Comparison of ENCODE assay signal across 13 mouse cellular contexts in genomic region chr11:53792986-53793385, GRCm38 (mm10). TPM values are rescaled to one million over a fixed set of nuclear protein-coding genes. Genes with fewer than 3 reads are reported as not detected.
DNase-seq lines count a peak whose midpoint lies in the region; ATAC-seq and TF ChIP-seq lines count a peak whose summit lies in the region.
"Had no signal": no experiment of that assay in that cellular context is flagged by ENCODE, and none has a peak within 500 bp of the region (broad histone marks: within the 10 kb centered on the region; RNA-seq: fewer than 3 reads in every experiment).

No protein-coding gene starts in this region.

- no peaks in the 10 kb centered on the region for H3K27me3 ChIP-seq in forebrain, embryonic 14.5 days (replicated peaks; ENCODE audit: control insufficient read depth, insufficient read depth, low read length)
- H3K27me3 ChIP-seq in forebrain, embryonic 10.5 days (ENCODE audit: poor library complexity, severe bottlenecking): no peaks in the 10 kb centered on the region
- no peaks in the 10 kb centered on the region for H3K27me3 ChIP-seq in lung, embryonic 14.5 days (ENCODE audit: insufficient read depth, low read length)
- no peaks in the 10 kb centered on the region for H3K27me3 ChIP-seq in midbrain, embryonic 15.5 days (replicated peaks)
- H3K27me3 ChIP-seq: midbrain, embryonic 12.5 days; neural tube, embryonic 15.5 days had no signal

- H3K4me3 ChIP-seq in forebrain, embryonic 14.5 days (ENCODE audit: low read depth, low read length): no peak overlapping the region
- H3K4me3 ChIP-seq in forebrain, embryonic 10.5 days: no peak overlapping the region
- no peak overlapping the region for H3K4me3 ChIP-seq in lung, embryonic 14.5 days (ENCODE audit: low read depth, low read length)
- H3K4me3 ChIP-seq in midbrain, embryonic 15.5 days: no peak overlapping the region
- H3K4me3 ChIP-seq: midbrain, embryonic 12.5 days; neural tube, embryonic 15.5 days had no signal

- DNase-seq in forebrain, embryonic 14.5 days (ENCODE audit: low spot score): peak; percentile 76
- DNase-seq in forebrain, embryonic 10.5 days (ENCODE audit: extremely low spot score, low spot score): no peak
- DNase-seq in lung, embryonic 14.5 days: peak; percentile 70
- DNase-seq in lung, postnatal 4 days: no peak
- DNase-seq in frontal cortex, postnatal 36 days (ENCODE audit: low spot score in 2 of 2): peak; percentile 15 to 72
- DNase-seq in right cerebral cortex, postnatal 10 days (ENCODE audit: low spot score in 2 of 2): peak; percentile 72 to 81
- DNase-seq in kidney, adult 11 months: no peak
- DNase-seq: kidney, adult 2 months; liver had no signal

- no peak for TF ChIP-seq CTCF in lung, embryonic 14.5 days (IDR thresholded peaks at IDR 0.05; ENCODE audit: low read depth)

- WGBS in forebrain, embryonic 14.5 days: 56% methylated on average over 3 of the region's 3 CpGs
- WGBS in forebrain, embryonic 10.5 days: 87% methylated on average over 3 of the region's 3 CpGs
- WGBS in lung, embryonic 14.5 days: 49% methylated on average over 3 of the region's 3 CpGs
- 74% methylated on average over 3 of the region's 3 CpGs for WGBS in midbrain, embryonic 15.5 days

- no peaks in the 10 kb centered on the region for H3K36me3 ChIP-seq in forebrain, embryonic 14.5 days (ENCODE audit: control insufficient read depth, insufficient read depth, low read length)
- H3K36me3 ChIP-seq in forebrain, embryonic 10.5 days (replicated peaks): no peaks in the 10 kb centered on the region
- no peaks in the 10 kb centered on the region for H3K36me3 ChIP-seq in lung, embryonic 14.5 days (ENCODE audit: insufficient read depth)
- H3K36me3 ChIP-seq in midbrain, embryonic 15.5 days (replicated peaks): no peaks in the 10 kb centered on the region
- H3K36me3 ChIP-seq: midbrain, embryonic 12.5 days; neural tube, embryonic 15.5 days had no signal

- no peak overlapping the region for H3K27ac ChIP-seq in forebrain, embryonic 14.5 days (ENCODE audit: low read depth, low read length)
- H3K27ac ChIP-seq in forebrain, embryonic 10.5 days: no peak overlapping the region
- H3K27ac ChIP-seq in lung, embryonic 14.5 days (ENCODE audit: low read depth): no peak overlapping the region
- H3K27ac ChIP-seq in midbrain, embryonic 15.5 days: no peak overlapping the region
- H3K27ac ChIP-seq: midbrain, embryonic 12.5 days; neural tube, embryonic 15.5 days had no signal

- no peak overlapping the region for H3K4me2 ChIP-seq in forebrain, embryonic 14.5 days (ENCODE audit: low read length)
- H3K4me2 ChIP-seq in lung, embryonic 14.5 days: no peak overlapping the region
- H3K4me2 ChIP-seq in midbrain, embryonic 15.5 days: no peak overlapping the region
- H3K4me2 ChIP-seq: midbrain, embryonic 12.5 days; neural tube, embryonic 15.5 days had no signal

- H3K9me3 ChIP-seq in forebrain, embryonic 14.5 days (replicated peaks; ENCODE audit: control insufficient read depth, low read length): no peaks in the 10 kb centered on the region
- H3K9me3 ChIP-seq in forebrain, embryonic 10.5 days: peaks cover 4% of the 10 kb centered on the region; the same call in 1 of the 2 replicates
- H3K9me3 ChIP-seq in lung, embryonic 14.5 days (ENCODE audit: low read depth, low read length): no peaks in the 10 kb centered on the region
- H3K9me3 ChIP-seq in midbrain, embryonic 15.5 days: no peaks in the 10 kb centered on the region
- H3K9me3 ChIP-seq: midbrain, embryonic 12.5 days; neural tube, embryonic 15.5 days had no signal

- H3K9ac ChIP-seq in forebrain, embryonic 14.5 days (ENCODE audit: low read length): no peak overlapping the region
- no peak overlapping the region for H3K9ac ChIP-seq in lung, embryonic 14.5 days
- no peak overlapping the region for H3K9ac ChIP-seq in midbrain, embryonic 15.5 days
- H3K9ac ChIP-seq: midbrain, embryonic 12.5 days; neural tube, embryonic 15.5 days had no signal

- ATAC-seq in forebrain, embryonic 14.5 days: no peak
- ATAC-seq in lung, embryonic 14.5 days (ENCODE audit: insufficient read depth): no peak
- ATAC-seq in midbrain, embryonic 15.5 days (replicated peaks): no peak

- no peaks in the 10 kb centered on the region for H3K4me1 ChIP-seq in forebrain, embryonic 14.5 days (ENCODE audit: control insufficient read depth, insufficient read depth, low read length)
- H3K4me1 ChIP-seq in forebrain, embryonic 10.5 days: peaks cover 35% of the 10 kb centered on the region
- H3K4me1 ChIP-seq in lung, embryonic 14.5 days (ENCODE audit: insufficient read depth): peaks cover 30% of the 10 kb centered on the region
- peaks cover 11% of the 10 kb centered on the region for H3K4me1 ChIP-seq in midbrain, embryonic 15.5 days
- H3K4me1 ChIP-seq: midbrain, embryonic 12.5 days had no signal

RNA-seq across cellular contexts. Expression of gene Gm17334, which starts 20.0 kb away (rescaled TPM):
- polyA plus RNA-seq in forebrain, embryonic 14.5 days (2014; fragmentation: Nextera tagmentation; extraction: Ambion mirVana): not detected in 2 replicates
- not detected in 2 replicates for polyA plus RNA-seq in forebrain, embryonic 10.5 days (2016; fragmentation: Nextera tagmentation; extraction: Ambion mirVana)
- 0.22 and 0.28 TPM in 2 replicates for polyA plus RNA-seq in lung, embryonic 14.5 days (2014; fragmentation: Nextera tagmentation; extraction: Ambion mirVana)
- polyA plus RNA-seq in midbrain, embryonic 15.5 days (2015; fragmentation: Nextera tagmentation; extraction: Ambion mirVana): not detected in 2 replicates
- polyA plus RNA-seq: heart, postnatal 0 days; midbrain, embryonic 12.5 days; neural tube, embryonic 15.5 days had no signal

RNA-seq across cellular contexts. Expression of gene Irf1, which starts 23.2 kb away (rescaled TPM):
- 3.0 and 3.8 TPM in 2 replicates for polyA plus RNA-seq in forebrain, embryonic 14.5 days (2014; fragmentation: Nextera tagmentation; extraction: Ambion mirVana)
- 3.7 and 4.9 TPM in 2 replicates for polyA plus RNA-seq in forebrain, embryonic 10.5 days (2016; fragmentation: Nextera tagmentation; extraction: Ambion mirVana)
- 17.3 and 17.9 TPM in 2 replicates for polyA plus RNA-seq in lung, embryonic 14.5 days (2014; fragmentation: Nextera tagmentation; extraction: Ambion mirVana)
- 2.6 and 3.1 TPM in 2 replicates for polyA plus RNA-seq in midbrain, embryonic 15.5 days (2015; fragmentation: Nextera tagmentation; extraction: Ambion mirVana)

Comparison
In these comparisons a context has a peak if more than half of its experiments do, and no peak if none do; other contexts are left out.
1. DNase-seq: peak in forebrain, embryonic 14.5 days (single experiment), lung, embryonic 14.5 days (single experiment), frontal cortex, postnatal 36 days (2 of 2) and right cerebral cortex, postnatal 10 days (2 of 2); none in forebrain, embryonic 10.5 days (single experiment), lung, postnatal 4 days (0 of 2) and kidney, adult 11 months (single experiment).